Mouse (Mus musculus): Measurements from ENCODE around the gene H2afb2. TPM values are rescaled to one million over a fixed set of nuclear protein-coding genes. Genes with fewer than 3 reads are reported as not detected.

H2afb2 gene
- polyA plus RNA-seq (2015; fragmentation: Nextera tagmentation; extraction: Ambion mirVana) = not detected in 2 replicates

DNA sequence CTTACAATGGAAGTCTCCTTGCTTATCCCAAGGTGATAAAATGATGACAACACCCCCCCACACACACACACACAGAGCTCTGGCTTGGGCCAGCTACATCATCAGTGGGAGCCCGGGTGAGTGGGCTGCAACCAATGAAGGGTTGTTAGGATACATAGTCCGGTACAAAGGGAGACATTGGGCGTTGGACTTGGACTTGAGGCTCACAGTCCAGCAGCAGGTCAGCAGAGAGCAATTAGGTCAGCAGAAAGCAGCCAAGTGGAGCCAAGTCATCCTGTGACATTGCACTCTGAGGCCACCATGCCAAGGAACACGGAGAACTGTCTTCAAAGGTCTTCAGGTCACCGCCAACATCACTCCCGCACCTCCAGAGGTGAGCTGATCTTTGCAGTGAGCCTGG, at the start of gene H2afb2:
Gene H2afb2 (plus strand): TSS at position 301 of the 400 bp plus-strand sequence.
- Histone ChIP-seq H3K36me3 (no peaks in the 10 kb centered on the region), H3K9me3 (no peaks in the 10 kb centered on the region), H3K4me3 (no peak within 1 kb of the TSS), H3K4me1 (no peaks in the 10 kb centered on the region), H3K27ac (replicated peaks) (no peak within 1 kb of the TSS), H3K27me3 (replicated peaks) (no peaks in the 10 kb centered on the region), H3K9ac (no peak within 1 kb of the TSS), H3K4me2 (no peak within 1 kb of the TSS)
- no peak for ATAC-seq (ENCODE audit: extremely low read depth, insufficient number of reproducible peaks, low FRiP score, low TSS enrichment)
- 79% methylated on average over 6 of the region's 6 CpGs for WGBS

Other genes with a start within 250 kb of the H2afb2 start
- not detected in 2 replicates for gene Cpxcr1, start 232.2 kb upstream of the H2afb2 start, polyA plus RNA-seq (2015; fragmentation: Nextera tagmentation; extraction: Ambion mirVana)

All from heart, embryonic 13.5 days (tissue).